Mouse (Mus musculus) lung, embryonic 16.5 days (tissue): ENCODE measurements around the gene Itpka. TPM values are rescaled to one million over a fixed set of nuclear protein-coding genes. Genes with fewer than 3 reads are reported as not detected.

Experiments used
- ATAC-seq: fragments of 200-750 bp; cut with Nextera tagmentation; 2 replicates; pipeline ENCODE4 v1.8.0; 2017; ENCODE audit warnings: low read depth, mild to moderate bottlenecking, moderate library complexity
- H3K27ac ChIP-seq: fragments of 300-500 bp; sonication (generic); 2 replicates; pipeline ENCODE4 v1.5.1; 2014; ENCODE audit warnings: mild to moderate bottlenecking, control low read depth, low read length
- H3K27me3 ChIP-seq: fragments of 300-500 bp; sonication (generic); 2 replicates; pipeline ENCODE4 v1.6.1; 2014; ENCODE audit warnings: low read depth, low read length, mixed read lengths; ENCODE audit not compliant: control insufficient read depth, insufficient read depth
- H3K36me3 ChIP-seq: fragments of 300-500 bp; sonication (generic); 2 replicates; pipeline ENCODE4 v1.6.1; 2014; ENCODE audit warnings: low read length; ENCODE audit not compliant: control insufficient read depth, insufficient read depth
- H3K4me1 ChIP-seq: fragments of 300-500 bp; sonication (generic); replicated peaks from 2 replicates; pipeline ENCODE4 v1.6.1; 2014; ENCODE audit warnings: low read length, mixed read lengths; ENCODE audit not compliant: control insufficient read depth, insufficient read depth
- H3K4me2 ChIP-seq: fragments of 300-500 bp; sonication (generic); 2 replicates; pipeline ENCODE4 v1.6.1; 2014; ENCODE audit warnings: low read depth, low read length, control low read depth
- H3K4me3 ChIP-seq: fragments of 300-500 bp; sonication (generic); 2 replicates; pipeline ENCODE4 v1.5.1; 2014; ENCODE audit warnings: mild to moderate bottlenecking, low read length, control low read depth
- H3K9ac ChIP-seq: fragments of 300-500 bp; sonication (generic); 2 replicates; pipeline ENCODE4 v1.6.1; 2014; ENCODE audit warnings: low read length, control low read depth
- H3K9me3 ChIP-seq: fragments of 300-500 bp; sonication (generic); 2 replicates; pipeline ENCODE4 v1.6.1; 2016; ENCODE audit warnings: low read length; ENCODE audit not compliant: control insufficient read depth
- WGBS: fragments of 180-500 bp; shearing (Covaris S2); extraction: QIAGEN DNeasy Blood & Tissue Kit; methylation state at CpG from one replicate; pipeline ENCODE4 v1.1.7; 2014; 5-methylcytosine and 5-hydroxymethylcytosine counted together
- polyA plus RNA-seq: library from polyadenylated mRNA; unstranded; fragments of >200 nt; fragmentation: Nextera tagmentation; extraction: Ambion mirVana; gene quantifications from 2 replicates; pipeline ENCODE4 v1.2.1, GENCODE M21; 2015

Gene Itpka
- polyA plus RNA-seq, 1 experiment from 2014 or later, result 3.0 TPM

- peak overlapping the region; percentile 88 for H3K9ac ChIP-seq
- WGBS, result 1% methylated on average over 27 of the region's 27 CpGs
These were observed 57.9 kb downstream of the Itpka start for GRCm38 (mm10) chr2:119799961-119800550.

More at GRCm38 (mm10) chr2:119799961-119800550, 57.9 kb downstream of the Itpka start:
- no peaks in the 10 kb centered on the region; the same call in 1 of the 2 replicates for H3K36me3 ChIP-seq
- H3K9me3 ChIP-seq, result no peaks in the 10 kb centered on the region
- peak overlapping the region; percentile 59 for H3K27ac ChIP-seq
- peak; percentile 37; the same call in 1 of the 2 replicates for ATAC-seq
- H3K4me3 ChIP-seq, result peak overlapping the region; percentile 85
- H3K4me2 ChIP-seq, result peak overlapping the region; percentile 97
- peaks cover 29% of the 10 kb centered on the region for H3K4me1 ChIP-seq
- H3K27me3 ChIP-seq, result no peaks in the 10 kb centered on the region; the same call in 1 of the 2 replicates

Other genes starting within 250 kb of the Itpka start
- gene Exd1, start 194.7 kb upstream of the Itpka start, polyA plus RNA-seq, result 0.20 and 0.64 TPM in 2 replicates
- 61.0 and 66.9 TPM in 2 replicates for gene Chp1, start 194.6 kb upstream of the Itpka start, polyA plus RNA-seq
- 81.3 and 93.7 TPM in 2 replicates for gene Nusap1, start 124.0 kb upstream of the Itpka start, polyA plus RNA-seq
- 27.8 and 29.1 TPM in 2 replicates for gene Oip5, start 123.9 kb upstream of the Itpka start, polyA plus RNA-seq
- gene Ndufaf1, start 79.5 kb upstream of the Itpka start, polyA plus RNA-seq, result 41.4 and 41.6 TPM in 2 replicates
- 35.4 and 39.9 TPM in 2 replicates for gene Rtf1, start 67.3 kb upstream of the Itpka start, polyA plus RNA-seq
- 1.3 and 1.5 TPM in 2 replicates for gene Ltk, start 18.1 kb downstream of the Itpka start, polyA plus RNA-seq
- gene Rpap1, start 45.2 kb downstream of the Itpka start, polyA plus RNA-seq, result 28.2 and 31.3 TPM in 2 replicates
- gene Tyro3, start 55.4 kb downstream of the Itpka start, polyA plus RNA-seq, result 17.0 and 20.1 TPM in 2 replicates
- 21.9 and 25.4 TPM in 2 replicates for gene Mga, start 154.9 kb downstream of the Itpka start, polyA plus RNA-seq
- gene Mapkbp1, start 230.4 kb downstream of the Itpka start, polyA plus RNA-seq, result 3.4 and 3.5 TPM in 2 replicates